Mouse (Mus musculus): ENCODE measurements at regions not wholly inside any gene's neighbourhood (a gene's known extent, or its start where the extent isn't known, plus 50 kb on each side); places are given as distances from the start of the nearest gene placed in this dataset.

GRCm38 (mm10) chr13:59925845-59926481 lies 103.0 kb upstream of the Tut7 start:
- in situ Hi-C loops (cut with MboI; ENCODE audit: low pct_ligation_motif_present, low pct_unique_long_range_greater_than_20kb, low sequenced_read_pairs) = no loop called here
- no peak overlapping the region for H3K9ac ChIP-seq (ENCODE audit: insufficient read depth, low read depth)
- no peaks in the 10 kb centered on the region for H3K4me1 ChIP-seq (ENCODE audit: control insufficient read depth in 1 of 2, insufficient read depth in 2 of 2)
- H3K4me3 ChIP-seq (replicated peaks in 1 of 3; ENCODE audit: low read depth in 2 of 3, low read length in 2 of 3, poor library complexity in 1 of 3) = no peak overlapping the region
- no peaks in the 10 kb centered on the region for H3K79me2 ChIP-seq (replicated peaks; ENCODE audit: control insufficient read depth, extremely low read depth, insufficient read depth, poor library complexity, severe bottlenecking)
- TF ChIP-seq ZC3H11A (IDR thresholded peaks at IDR 0.05; ENCODE audit: low read depth, low read length) = no peak
- no peak for TF ChIP-seq TBP (conservative IDR thresholded peaks at IDR 0.05; ENCODE audit: low read depth, low read length)
- TF ChIP-seq KAT2A (IDR thresholded peaks at IDR 0.05; ENCODE audit: insufficient replicate concordance, low read length) = no peak
- no peak overlapping the region for H3K4me2 ChIP-seq (ENCODE audit: insufficient read depth, low read depth, poor library complexity, severe bottlenecking)
- H3K36me3 ChIP-seq (replicated peaks in 1 of 2; ENCODE audit: control insufficient read depth in 1 of 2, insufficient read depth in 1 of 2, low read length in 1 of 2) = no peaks in the 10 kb centered on the region
- no peak for DNase-seq (ENCODE audit: extremely low read depth)
- peaks cover 63% of the 10 kb centered on the region for H3K9me3 ChIP-seq (replicated peaks; ENCODE audit: low read length)
- no peak overlapping the region for H3K27ac ChIP-seq (ENCODE audit: insufficient read depth, low read depth)
- dilution Hi-C loops (cut with MboI; ENCODE audit: extremely low pct_ligation_motif_present, extremely low pct_unique_long_range_greater_than_20kb, low sequenced_read_pairs) = no loop called here
- no peaks in the 10 kb centered on the region for H3K27me3 ChIP-seq (replicated peaks)

- Histone ChIP-seq H3K36me3 (replicated peaks in 1 of 2; ENCODE audit: control insufficient read depth in 1 of 2, insufficient read depth in 1 of 2, low read length in 1 of 2) (no peaks in the 10 kb centered on the region), H3K27me3 (replicated peaks) (no peaks in the 10 kb centered on the region), H3K27ac (ENCODE audit: insufficient read depth, low read depth) (no peak overlapping the region), H3K4me2 (ENCODE audit: insufficient read depth, low read depth, poor library complexity, severe bottlenecking) (no peak overlapping the region), H3K4me1 (ENCODE audit: control insufficient read depth in 1 of 2, insufficient read depth in 2 of 2) (no peaks in the 10 kb centered on the region), H3K4me3 (replicated peaks in 1 of 3; ENCODE audit: low read depth in 2 of 3, low read length in 2 of 3, poor library complexity in 1 of 3) (no peak overlapping the region), H3K79me2 (replicated peaks; ENCODE audit: control insufficient read depth, extremely low read depth, insufficient read depth, poor library complexity, severe bottlenecking) (no peaks in the 10 kb centered on the region), H3K9ac (ENCODE audit: insufficient read depth, low read depth) (no peak overlapping the region), H3K9me3 (replicated peaks; ENCODE audit: low read length) (peaks cover 66% of the 10 kb centered on the region)
- in situ Hi-C loops (cut with MboI; ENCODE audit: low pct_ligation_motif_present, low pct_unique_long_range_greater_than_20kb, low sequenced_read_pairs) (no loop called here), dilution Hi-C loops (cut with MboI; ENCODE audit: extremely low pct_ligation_motif_present, extremely low pct_unique_long_range_greater_than_20kb, low sequenced_read_pairs) (no loop called here)
- no peak for DNase-seq (ENCODE audit: extremely low read depth)
- no peak for TF ChIP-seq EP300 (IDR thresholded peaks at IDR 0.05; ENCODE audit: low read length)
- TF ChIP-seq TCF12 (IDR thresholded peaks at IDR 0.05; ENCODE audit: low read depth, low read length) = no peak
- no peak for TF ChIP-seq USF2 (conservative IDR thresholded peaks at IDR 0.05; ENCODE audit: low read depth, low read length)
- TF ChIP-seq E2F4 (IDR thresholded peaks at IDR 0.05; ENCODE audit: insufficient replicate concordance, low read depth, low read length) = no peak
- TF ChIP-seq HCFC1 (IDR thresholded peaks at IDR 0.05; ENCODE audit: low read depth, low read length) = no peak
- TF ChIP-seq PAX5 (IDR thresholded peaks at IDR 0.05; ENCODE audit: low read length) = no peak
- TF ChIP-seq JUND (conservative IDR thresholded peaks at IDR 0.05; ENCODE audit: low read depth, low read length) = no peak
- no peak for TF ChIP-seq POLR2A (IDR thresholded peaks at IDR 0.05; ENCODE audit: low read depth, low read length)
Measured at GRCm38 (mm10) chr13:59917185-59917584, 94.2 kb upstream of the Tut7 start.

GRCm38 (mm10) chr13:59916166-59917044 lies 93.5 kb upstream of the Tut7 start:
- Histone ChIP-seq H3K36me3 (replicated peaks in 1 of 2; ENCODE audit: control insufficient read depth in 1 of 2, insufficient read depth in 1 of 2, low read length in 1 of 2) (no peaks in the 10 kb centered on the region), H3K4me3 (replicated peaks in 1 of 3; ENCODE audit: low read depth in 2 of 3, low read length in 2 of 3, poor library complexity in 1 of 3) (no peak overlapping the region), H3K9ac (ENCODE audit: insufficient read depth, low read depth) (no peak overlapping the region), H3K4me1 (ENCODE audit: control insufficient read depth in 1 of 2, insufficient read depth in 2 of 2) (no peaks in the 10 kb centered on the region), H3K27ac (ENCODE audit: insufficient read depth, low read depth) (no peak overlapping the region), H3K4me2 (ENCODE audit: insufficient read depth, low read depth, poor library complexity, severe bottlenecking) (no peak overlapping the region), H3K79me2 (replicated peaks; ENCODE audit: control insufficient read depth, extremely low read depth, insufficient read depth, poor library complexity, severe bottlenecking) (no peaks in the 10 kb centered on the region), H3K9me3 (replicated peaks; ENCODE audit: low read length) (peaks cover 67% of the 10 kb centered on the region), H3K27me3 (replicated peaks) (no peaks in the 10 kb centered on the region)
- dilution Hi-C loops (cut with MboI; ENCODE audit: extremely low pct_ligation_motif_present, extremely low pct_unique_long_range_greater_than_20kb, low sequenced_read_pairs) (no loop called here), in situ Hi-C loops (cut with MboI; ENCODE audit: low pct_ligation_motif_present, low pct_unique_long_range_greater_than_20kb, low sequenced_read_pairs) (no loop called here)
- DNase-seq (ENCODE audit: extremely low read depth) = no peak
- TF ChIP-seq UBTF (IDR thresholded peaks at IDR 0.05; ENCODE audit: low read depth, low read length) (no peak), ETS1 (conservative IDR thresholded peaks at IDR 0.05; ENCODE audit: low read depth, low read length) (no peak), IRF4 (IDR thresholded peaks at IDR 0.05; ENCODE audit: low read depth, low read length) (no peak), CTCF (conservative IDR thresholded peaks at IDR 0.05 in 1 of 2, IDR thresholded peaks at IDR 0.05 in 1 of 2; ENCODE audit: low read depth in 2 of 2, low read length in 2 of 2) (no peak), USF1 (IDR thresholded peaks at IDR 0.05; ENCODE audit: low read depth, low read length) (no peak), MAX (IDR thresholded peaks at IDR 0.05; ENCODE audit: low read length) (no peak), JUND (conservative IDR thresholded peaks at IDR 0.05; ENCODE audit: low read depth, low read length) (no peak), POLR2A (IDR thresholded peaks at IDR 0.05; ENCODE audit: low read depth, low read length) (no peak), USF2 (conservative IDR thresholded peaks at IDR 0.05; ENCODE audit: low read depth, low read length) (no peak), SIN3A (IDR thresholded peaks at IDR 0.05; ENCODE audit: low read length) (no peak), EP300 (IDR thresholded peaks at IDR 0.05; ENCODE audit: low read length) (no peak), MAZ (IDR thresholded peaks at IDR 0.05; ENCODE audit: low read depth, low read length) (no peak), ZMIZ1 (IDR thresholded peaks at IDR 0.05; ENCODE audit: low read depth, low read length) (no peak), GABPA (IDR thresholded peaks at IDR 0.05; ENCODE audit: insufficient replicate concordance, low read depth, low read length) (no peak)

All from CH12.LX (cell line).